Mouse (Mus musculus) 3134 (cell line): ENCODE measurements around the gene Naa80.

Experiments
- DNase-seq: peaks from one replicate; pipeline ENCODE4 v3.0.0-alpha.2; 2011; ENCODE audit warnings: low spot score; ENCODE audit not compliant: insufficient read length; ENCODE audit errors: extremely low read depth

Naa80 gene

DNA sequence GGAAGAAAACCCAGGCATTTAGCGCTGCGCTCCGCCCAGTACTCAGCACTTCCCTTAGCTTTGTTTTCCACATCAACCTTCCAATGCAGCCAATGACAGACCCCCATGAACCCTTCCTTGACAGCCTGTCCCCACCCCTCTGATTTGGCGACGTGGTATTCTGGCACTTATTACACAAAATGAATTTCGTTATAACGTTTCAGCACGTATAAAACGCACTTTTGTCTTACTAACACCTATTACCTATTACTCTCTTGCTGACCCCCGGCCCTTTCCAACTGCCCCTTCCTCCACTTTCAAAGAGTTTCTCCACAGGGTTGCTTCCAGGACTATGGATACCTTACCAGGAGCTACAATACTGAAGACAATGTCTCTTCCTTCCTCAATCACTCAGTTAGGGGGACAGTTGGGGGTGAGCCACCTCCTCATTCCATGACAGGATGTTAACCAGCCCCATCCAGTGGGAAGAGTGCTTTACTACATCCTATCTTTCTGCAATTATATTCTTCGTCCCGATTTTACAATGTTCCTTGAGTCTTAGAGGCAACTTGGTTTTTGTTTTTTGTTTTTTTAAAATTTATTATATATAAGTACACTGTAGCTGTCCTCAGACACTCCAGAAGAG is 34.4 kb downstream of the Naa80 start:
- DNase-seq, result no peak

GRCm38 (mm10) chr9:107615035-107615434 is 36.3 kb downstream of the Naa80 start:
- no peak for DNase-seq

GRCm38 (mm10) chr9:107617461-107617860 is 38.8 kb downstream of the Naa80 start:
- no peak for DNase-seq

- DNase-seq, result no peak
Measured at GRCm38 (mm10) chr9:107618098-107618497, 39.4 kb downstream of the Naa80 start.

GRCm38 (mm10) chr9:107618778-107619545 is 40.3 kb downstream of the Naa80 start:
- peak; percentile 64 for DNase-seq

DNA sequence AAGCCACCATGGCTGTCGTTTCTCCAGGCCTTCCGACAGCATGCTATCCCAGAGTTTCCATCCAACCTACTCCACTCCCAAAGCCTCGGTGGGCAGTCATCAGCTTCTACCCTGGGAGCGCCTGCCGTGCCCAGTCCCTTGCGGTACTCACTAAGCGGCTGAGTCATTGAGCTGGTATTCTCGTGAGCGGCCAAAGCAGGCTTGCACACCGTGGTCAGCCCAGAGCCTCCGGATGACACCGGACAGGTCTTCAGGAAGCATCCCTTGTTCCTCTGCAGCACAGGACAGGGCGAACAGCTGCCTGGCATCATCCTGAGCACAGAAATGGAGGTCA is 40.8 kb downstream of the Naa80 start:
- DNase-seq, result peak; percentile 82

GRCm38 (mm10) chr9:107620954-107621353 is 42.3 kb downstream of the Naa80 start:
- DNase-seq, result no peak

DNA sequence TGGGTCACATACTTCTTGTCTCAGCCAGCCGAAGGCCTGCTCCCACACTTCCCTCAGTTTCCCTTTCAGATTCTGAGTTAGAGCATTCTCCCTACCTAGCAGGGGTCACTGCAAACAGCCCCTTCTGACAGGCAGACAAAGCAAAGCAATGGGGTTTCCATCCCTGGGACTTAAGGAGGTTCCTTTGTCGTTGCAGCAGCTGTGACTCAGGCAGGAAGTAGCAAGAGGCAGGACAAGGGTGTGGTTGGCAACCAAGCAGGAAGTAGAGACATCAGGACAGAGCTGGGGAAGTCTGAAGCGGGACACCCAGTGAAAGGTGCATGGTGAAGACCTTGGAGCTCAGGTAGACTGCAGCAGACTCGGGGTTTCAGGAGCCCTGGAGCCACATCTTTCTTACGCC is 45.9 kb downstream of the Naa80 start:
- DNase-seq, result no peak

DNA sequence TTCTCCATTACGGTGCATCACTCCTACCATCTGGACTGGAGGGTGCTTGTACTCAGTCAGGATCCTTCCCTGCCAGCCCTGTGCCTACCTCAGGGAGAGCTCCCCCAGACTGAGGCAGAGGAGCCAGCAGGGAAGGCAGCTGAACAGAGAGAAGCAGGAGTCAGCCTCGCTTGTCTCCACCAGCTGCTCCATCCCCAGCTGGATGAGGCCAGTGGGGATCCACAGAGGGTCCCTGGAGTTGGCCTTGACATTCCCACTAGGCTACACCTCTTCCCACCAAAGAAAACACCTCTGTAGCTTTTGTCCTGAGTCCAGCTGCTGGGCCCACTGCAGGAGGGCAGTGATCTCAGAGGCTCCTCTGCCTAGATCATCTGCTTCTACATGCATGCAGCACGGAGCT is 46.3 kb downstream of the Naa80 start:
- DNase-seq, result no peak

DNA sequence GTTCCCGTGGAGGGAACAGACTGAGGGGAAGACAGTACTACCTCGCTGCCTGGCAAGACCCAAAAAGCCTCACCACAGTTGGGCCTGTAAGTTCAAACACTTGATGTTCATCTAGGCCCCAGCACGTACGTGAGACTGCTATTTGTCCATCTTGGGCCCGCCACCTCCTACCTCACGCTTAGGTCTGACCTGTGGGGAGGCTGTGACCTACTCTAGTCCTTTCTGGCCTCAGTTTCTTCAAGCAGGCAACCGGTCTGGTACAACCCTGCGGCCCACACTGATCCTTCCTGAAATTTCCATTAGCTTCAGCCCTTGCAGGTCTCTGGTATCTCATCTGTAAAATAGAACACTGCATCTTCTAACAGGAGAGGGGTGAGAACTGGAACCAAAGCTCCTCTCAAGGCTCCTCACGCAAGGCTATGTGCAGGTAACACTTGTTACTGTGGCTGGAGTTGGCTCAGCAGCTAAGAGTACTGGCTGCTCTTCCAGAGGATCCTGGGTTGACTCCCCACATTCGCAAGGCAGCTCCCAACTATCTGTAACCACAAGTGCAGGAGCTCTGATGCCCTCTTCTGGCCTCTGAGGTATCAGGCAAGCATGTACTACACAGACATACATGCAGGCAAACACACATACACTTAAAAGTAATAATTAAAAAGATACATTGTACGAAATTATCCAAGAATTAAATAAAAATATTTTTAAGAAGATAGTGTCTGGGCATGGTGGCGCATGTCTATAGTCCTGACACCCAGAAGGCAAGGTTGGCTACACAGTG is 46.9 kb downstream of the Naa80 start:
- no peak for DNase-seq

- DNase-seq, result peak; percentile 89
Measured at GRCm38 (mm10) chr9:107626158-107626843, 47.6 kb downstream of the Naa80 start.

- no peak for DNase-seq
Measured at GRCm38 (mm10) chr9:107626844-107627277, 48.2 kb downstream of the Naa80 start.

DNA sequence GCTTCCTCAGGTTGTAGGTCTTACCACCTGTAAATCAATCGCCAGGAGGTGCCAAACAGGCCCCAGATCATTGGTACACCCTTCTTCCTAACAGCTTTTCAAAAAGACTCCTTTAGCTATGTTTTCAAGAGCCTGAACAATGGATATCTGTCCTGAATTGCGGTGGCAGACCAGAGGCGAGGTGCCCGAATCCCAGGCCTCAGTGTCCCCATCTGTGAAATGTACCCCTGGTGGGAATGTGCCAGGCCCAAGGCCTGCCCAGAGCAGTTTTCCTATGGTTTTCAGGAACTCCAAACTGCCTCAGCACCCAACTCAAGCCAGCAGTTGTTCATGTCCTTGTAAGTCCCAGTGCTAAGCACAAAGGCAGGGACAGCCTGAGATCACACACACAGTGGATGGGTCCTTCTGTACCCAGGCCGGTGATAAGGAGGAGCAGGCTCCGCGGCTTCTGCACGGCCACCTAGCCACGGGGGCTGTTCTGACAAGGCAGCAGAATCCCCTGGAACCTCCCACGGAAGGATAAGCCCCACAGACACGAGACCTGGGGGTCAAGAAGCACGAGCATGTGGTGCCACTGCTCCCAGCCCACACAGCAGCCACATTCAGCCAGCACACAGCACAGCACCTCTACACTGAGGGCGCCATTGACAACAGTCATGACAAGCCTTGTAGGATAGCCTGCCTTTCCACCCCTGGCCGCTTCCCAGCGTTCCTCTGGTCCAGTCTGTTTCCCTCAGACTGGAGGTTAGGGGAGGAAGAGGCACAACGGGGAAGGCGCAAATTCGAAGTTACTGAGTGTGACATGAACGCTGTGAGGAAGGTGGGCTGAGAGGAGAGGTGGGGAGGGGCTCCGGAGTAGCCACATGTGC is 48.9 kb downstream of the Naa80 start:
- DNase-seq, result no peak

DNA sequence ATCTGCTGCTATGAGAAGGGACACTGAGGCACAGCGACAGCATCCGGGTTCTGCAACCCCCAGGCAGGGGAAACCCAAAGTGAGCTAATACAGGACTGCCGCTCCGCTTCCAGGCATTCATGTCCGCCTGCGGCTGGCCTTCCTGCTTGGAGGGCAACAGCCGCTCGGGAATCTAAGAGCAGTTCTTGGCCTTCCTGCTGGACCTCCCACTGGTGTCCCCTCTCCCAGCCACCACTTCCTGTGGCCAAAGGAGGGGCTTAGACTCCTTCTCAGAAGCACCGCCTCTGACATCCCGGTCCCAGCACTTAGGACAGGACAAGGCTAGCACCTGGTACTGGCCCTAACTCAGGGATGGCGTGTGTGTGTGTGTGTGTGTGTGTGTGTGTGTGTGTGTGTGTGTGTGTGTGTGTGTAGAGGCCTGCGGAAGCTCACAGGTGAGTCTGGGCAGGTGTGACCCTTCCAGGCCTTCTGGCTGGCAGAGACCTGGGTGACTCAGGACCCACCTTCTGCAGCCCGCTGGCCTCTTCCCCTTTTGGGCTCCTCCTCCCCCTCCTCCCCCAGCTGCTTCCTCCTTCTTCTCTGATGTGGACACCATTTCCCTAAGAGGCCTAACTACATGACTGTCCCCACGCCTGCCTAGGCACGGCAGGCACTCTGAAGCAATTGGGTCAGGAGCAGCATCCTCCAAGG is 50.2 kb downstream of the Naa80 start:
- no peak for DNase-seq

- no peak for DNase-seq
Measured at GRCm38 (mm10) chr9:107629411-107629730, 50.7 kb downstream of the Naa80 start.

GRCm38 (mm10) chr9:107629901-107630425 is 51.3 kb downstream of the Naa80 start:
- DNase-seq, result peak; percentile 51

DNA sequence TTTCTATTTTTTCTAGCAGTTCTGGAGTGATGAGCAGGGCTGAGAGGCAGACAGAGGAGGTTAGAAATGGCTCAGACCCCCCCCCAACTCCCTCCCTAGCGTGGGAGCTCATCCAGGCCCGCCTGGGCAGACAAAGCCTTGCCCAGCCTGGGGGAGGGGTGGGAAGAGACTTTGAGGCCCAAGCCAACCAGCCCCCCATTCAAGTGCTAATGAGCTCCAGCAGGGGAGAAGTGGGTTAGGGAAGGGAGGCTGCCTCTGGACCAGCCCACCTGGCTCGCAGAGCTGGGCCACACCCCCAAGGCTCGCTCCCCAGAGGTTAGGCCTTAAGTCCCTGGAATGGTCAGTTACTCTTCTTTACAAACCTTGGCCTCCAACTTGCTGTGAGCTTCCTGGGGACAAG is 51.9 kb downstream of the Naa80 start:
- peak; percentile 50 for DNase-seq

DNA sequence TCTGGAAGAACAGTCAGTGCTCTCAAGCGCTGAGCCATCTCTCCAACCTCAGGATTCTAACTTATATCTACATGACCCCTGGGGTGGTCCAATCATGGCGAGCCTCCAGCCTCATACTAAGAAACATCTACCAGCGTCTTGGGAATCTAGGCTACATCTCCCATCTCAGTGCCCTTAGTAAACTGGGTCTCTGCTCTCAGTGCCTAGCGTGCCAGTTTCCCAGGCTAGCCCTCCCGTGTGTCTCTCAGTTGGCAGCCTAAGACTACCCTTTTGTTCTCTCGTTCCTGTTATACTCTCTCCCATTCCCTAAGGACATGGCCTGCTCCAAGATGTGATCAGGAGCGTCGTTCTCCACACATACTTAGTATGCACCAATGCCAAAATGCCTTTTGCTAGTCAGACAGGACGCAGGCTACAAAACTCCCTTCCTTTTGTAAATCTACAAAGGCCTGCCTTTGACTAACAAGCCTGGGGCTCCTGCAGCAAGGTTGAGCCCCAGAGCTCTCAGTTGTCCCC is 52.7 kb downstream of the Naa80 start:
- no peak for DNase-seq

DNA sequence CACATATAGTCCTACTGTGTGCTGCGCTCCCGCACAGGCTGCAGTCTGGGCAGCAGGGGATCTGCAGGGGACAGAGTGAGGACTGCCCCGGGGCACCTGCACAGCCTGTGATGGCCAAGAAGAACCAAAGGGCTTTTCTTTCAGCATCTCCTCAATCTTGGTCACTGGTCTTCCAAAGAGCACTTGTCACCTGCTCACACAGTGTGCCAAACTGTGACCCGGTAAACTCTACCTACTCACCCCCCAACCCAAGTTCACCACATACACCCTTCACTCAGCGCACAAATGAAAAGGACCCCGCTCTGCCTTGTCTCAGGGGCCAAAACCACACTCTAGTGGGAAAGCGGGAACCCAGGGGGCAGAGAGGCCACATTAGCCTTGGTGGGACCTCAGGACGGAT is 53.2 kb downstream of the Naa80 start:
- no peak for DNase-seq
